Mouse (Mus musculus) liver, adult 2 months (tissue): ENCODE results near the gene Cphx1.
"Not testable (repeated sequence)": the region's sequence is repeated elsewhere in the genome, so short reads cannot be mapped to it uniquely, and the experiment has no call there.

Source experiments
- CTCF ChIP-seq: fragments of 200-500 bp; IDR thresholded peaks from 2 replicates; pipeline ENCODE4 v1.5.1; 2011; ENCODE audit warnings: low read depth, low read length, control low read depth
- POLR2A ChIP-seq: fragments of 200-500 bp; IDR thresholded peaks from 2 replicates; pipeline ENCODE4 v1.6.1; 2011; ENCODE audit warnings: low read length, control low read depth; ENCODE audit not compliant: insufficient read depth; ENCODE audit errors: extremely low read depth

DNA sequence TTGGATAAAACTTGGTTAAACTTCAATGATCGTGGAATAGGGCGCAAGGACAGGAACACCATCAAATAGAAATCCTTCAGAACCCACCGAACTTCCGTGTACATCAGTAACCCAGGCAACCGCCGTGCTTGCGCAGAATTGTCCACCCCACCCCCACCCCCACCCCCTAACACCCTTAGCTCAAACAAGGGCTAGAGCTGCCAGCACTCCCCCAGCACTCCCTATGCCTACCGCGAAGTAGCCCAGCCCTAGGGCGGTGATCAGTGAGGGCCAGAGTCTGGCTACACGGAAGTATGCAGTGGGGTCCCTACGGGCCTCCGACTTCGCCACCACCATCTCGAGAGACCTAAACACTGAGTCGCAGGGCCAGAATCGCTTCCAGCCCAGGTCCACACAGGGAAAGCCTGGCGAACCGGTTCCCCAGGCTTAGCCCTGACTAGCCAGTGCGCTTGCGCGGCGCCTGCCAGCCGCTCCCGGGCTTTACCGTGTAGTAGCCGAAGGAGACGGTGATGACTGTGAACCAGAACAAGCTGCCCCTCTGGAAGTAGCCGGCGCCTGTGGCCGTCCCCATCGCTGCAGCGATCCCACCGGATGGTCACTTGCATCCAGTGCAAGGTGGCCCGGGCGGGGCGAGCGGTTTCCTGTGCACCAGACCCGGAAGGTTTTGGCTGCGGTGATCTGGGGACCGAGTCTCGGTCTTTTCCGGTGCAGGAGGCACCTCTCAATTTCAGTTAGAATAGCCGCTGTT lies 11.1 kb upstream of the Cphx1 start:
- not testable (repeated sequence) for TF ChIP-seq POLR2A, CTCF
